Mouse (Mus musculus): Measurements from ENCODE around the gene Agap2. TPM values are rescaled to one million over a fixed set of nuclear protein-coding genes. Genes with fewer than 3 reads are reported as not detected.

Agap2 gene
- 0.92 TPM for polyA plus RNA-seq (2015; fragmentation: Illumina TruSeq; extraction: RNeasy Lipid Tissue Mini Kit (QIAGEN cat#74804); ENCODE audit: insufficient read depth, low read depth, low replicate concordance)

DNA sequence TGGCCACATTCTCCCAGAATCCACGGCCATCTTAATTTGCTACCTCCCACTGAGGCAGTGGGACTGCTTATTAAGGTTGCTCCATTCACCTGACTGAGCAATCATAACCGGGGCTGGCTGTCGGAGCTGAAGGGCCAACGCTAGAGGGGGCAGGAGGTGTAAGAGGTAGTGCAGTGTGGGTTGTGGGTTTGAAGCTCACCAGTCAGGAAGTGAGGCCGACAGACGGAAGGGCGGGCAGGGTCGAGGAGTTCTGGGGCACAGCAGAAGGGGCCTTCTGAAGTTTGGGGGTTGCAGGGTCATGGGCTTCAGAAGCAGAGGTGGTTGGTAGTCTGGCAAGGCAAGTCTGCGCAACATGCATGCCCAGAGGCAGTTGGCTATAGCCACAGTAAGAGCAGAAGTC lies at the start of gene Agap2:
Gene Agap2 (plus strand): TSS at position 205 of the 400 bp plus-strand sequence.

DNA sequence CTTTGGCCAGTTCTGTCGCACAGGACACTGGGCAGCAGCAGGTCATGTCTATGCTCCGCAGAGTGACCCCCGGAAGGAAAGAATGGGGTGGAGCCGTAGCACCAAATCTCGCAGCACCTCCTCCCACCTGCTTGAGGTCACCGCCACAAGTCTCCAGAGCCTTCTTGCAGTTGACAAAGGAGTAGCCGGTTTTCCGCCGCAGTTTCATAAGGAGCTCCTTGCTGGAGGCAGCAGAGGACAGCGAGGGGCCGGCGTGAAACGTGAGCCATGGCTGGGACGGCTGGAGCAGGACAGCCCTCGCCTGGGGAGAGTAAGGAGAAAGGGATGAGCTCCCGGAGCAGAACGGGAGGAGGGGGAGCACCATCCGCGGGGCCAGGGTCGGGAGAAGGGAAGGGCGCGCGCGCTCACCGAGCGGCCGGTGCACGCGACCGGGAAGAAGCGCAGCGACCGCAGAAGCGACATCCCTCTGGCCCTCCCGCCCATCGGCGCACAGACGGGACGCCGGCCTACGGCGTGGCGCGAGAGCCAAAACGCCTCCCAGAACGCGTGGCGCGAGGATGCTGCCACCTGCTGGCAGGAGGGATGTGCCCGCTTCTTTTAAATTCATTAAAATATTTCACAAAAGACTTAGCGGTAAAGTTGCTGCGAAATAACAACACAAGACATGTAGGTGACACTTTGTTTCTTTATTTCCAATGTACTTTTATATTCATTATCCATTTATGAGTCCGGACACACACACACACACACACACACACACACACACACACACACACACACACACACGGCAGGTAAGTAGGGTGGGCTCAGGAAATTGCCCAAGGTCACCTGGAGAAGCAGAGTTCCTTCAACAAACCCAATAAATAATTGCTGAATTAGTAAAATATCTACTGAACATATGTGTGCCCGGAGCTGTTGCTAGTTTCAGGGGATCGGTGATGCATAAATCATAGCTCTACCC lies 44.5 kb upstream of the Agap2 start, which contains the start of gene Tsfm:
Gene Tsfm (minus strand): TSS at position 505 of the 961 bp plus-strand sequence.

DNA sequence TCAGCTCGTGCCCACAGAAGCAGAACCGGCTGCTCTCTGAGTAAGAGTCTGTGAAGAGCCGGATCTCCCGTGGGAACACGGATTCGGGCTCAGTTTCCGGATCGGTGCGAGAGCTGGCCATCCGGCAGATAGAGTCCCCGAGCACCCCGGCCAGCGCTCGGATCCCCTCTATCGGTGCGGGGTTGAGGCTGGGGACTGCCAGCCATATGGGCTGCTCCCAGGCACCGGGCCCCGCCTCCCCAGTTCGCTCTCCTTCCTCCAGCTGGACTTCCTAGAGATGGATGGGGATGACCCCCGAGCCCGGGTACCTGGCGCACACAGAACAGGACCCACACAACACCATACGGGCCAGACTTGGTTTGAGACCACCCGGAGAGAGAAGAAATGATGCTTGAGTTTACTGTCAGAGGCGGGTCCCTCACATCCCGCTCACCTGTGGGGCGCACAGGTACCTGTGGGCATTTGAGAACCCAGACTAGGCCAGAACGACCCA lies 33.8 kb upstream of the Agap2 start, which contains the start of the genes Mettl1 and Eef1akmt3:
Gene Mettl1 (plus strand): TSS at position 141 of the 493 bp plus-strand sequence.
Gene Eef1akmt3 (minus strand): TSS at position 240 of the 493 bp plus-strand sequence.

DNA sequence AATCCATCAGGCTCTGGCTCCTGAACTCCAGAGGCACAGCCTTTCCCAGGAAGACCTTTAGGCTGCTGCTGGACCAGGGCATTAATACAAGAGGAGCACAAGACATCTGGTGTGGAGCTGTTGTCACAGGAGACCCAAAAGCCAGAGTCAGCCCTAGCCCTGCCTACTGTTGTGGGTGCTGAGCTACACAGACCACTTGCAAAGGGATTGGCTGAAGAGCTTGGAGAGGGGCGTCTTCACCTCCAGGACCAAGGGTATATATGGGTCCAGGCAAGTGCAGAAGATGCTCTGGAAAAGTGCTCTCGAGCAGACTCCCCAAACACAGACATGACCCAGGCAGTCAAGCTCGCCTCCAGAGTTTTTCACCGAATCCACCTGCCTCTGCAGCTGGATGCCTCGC lies 27.1 kb upstream of the Agap2 start, which contains the start of gene Cyp27b1:
Gene Cyp27b1 (plus strand): TSS at position 297 of the 400 bp plus-strand sequence.

DNA sequence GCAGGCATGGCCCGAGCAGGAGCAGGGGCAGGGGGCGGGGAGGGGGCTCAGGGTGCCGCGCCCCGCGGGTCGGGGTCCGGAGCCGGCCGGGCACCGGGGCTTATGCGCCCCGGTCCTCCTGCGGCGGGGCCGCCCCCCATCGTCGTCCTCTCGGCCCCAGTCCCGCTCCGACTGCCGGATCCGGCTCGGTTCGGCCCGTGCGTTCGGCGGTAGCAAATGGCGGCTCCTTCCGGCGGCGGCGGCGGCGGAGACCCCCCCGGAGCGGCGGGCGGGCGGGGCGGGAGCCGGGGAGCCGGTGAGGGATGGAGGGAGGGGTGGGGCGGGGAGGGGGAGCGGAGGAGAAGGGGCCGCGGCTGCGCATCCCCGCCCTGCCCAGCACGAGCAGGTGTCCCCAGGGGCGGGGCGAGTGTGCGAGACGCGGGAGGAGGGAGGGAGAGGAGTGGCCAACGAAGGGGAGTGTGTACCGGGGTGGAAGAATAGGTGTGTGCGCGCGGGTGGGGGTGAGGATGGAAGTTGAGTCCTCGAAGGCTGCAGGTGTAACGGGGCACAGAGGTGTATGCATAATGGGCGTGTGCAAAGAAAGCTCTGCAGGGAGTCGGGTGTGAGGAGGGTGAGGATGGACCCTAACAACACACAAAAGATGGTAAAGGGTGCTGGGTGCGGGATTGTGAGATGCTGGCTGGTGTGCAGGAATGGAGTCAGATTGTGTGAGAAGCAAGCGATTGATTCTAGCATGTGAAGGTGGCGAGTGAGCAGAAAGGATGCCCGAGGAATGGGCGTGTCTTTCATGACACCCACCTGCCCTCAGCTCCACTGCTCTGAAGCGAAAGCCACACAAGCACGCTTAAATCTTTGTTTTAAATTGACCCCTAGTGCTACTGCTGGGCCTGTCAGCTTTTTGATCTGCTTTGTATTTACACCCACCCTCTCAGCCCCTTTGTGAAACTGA lies 14.8 kb upstream of the Agap2 start, which contains the start of gene March9:
Gene March9 (minus strand): TSS at position 217 of the 949 bp plus-strand sequence.

DNA sequence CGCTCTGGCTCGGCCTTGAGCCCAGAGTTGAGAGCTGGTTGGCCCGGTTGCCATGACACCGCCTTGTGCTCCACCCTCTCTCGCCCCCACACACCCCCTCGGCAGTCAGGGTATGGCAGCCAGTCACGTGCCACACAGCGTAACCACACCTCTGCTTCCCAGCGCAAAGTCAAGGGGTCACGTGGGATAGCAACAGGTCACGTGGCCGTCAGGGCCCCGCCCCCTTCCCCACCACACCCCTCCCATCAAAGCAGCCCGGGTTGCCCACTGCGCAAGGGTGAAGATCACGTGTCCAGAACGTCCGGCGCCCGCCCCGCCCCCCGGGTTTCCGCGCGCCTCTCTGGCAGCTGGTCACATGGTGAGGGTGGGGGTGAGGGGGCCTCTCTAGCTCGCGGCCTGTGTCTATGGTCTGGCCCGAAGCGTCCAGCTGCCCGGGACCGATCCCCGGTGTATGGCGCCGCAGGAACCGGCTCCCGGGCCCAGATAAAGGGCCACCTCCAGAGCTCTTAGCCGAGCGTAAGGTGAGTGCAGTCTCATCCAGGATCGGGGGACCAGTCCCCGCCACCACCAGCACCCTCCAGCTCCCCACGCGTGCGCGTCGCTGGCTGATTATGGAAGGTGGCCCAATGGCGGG lies 11.7 kb upstream of the Agap2 start, which contains the start of gene Cdk4:
Gene Cdk4 (plus strand): TSS at position 296 of the 634 bp plus-strand sequence.

DNA sequence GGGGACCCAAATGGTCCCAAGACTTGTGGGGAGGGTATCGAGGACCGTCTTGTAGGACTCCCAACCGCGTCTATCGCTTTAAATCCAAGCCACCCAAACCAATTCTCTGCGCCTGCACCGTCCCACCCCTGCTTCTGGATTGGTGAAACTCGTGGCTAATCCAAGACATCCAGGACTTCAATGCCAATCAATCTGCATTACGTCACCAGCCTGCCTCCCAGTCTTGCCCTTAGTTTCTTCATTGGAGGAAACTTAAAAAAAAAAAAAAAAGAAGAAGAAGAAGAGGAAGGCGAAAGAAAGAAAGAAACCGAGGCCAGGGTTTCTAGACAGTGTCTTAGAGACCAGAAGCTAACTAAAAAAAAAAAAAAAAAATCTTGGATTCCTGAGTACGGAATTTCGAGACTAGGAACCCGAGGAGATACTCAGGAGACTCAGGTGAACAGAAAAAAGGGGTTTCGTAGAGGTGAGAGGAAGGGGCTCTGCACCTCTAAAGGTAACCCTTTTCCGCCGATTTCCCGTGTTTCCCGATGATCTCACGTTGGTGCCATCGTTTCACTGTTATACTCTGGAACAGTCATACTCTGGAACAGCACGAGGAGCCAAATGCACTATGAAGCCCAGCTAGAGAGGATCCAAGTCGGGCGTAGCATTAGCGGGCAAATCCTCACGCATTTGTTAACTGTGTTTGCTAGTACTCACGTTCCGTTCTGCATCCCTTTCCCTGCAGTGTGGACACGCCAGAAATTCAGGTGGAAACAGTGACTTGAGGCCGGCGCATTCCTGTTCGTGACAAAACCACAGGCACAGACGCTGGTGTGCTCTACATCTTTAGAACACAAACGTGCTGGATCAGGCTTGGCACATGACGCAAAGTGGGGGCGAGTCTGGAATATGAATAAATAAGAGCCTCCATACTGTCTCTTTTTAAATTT lies 4.6 kb upstream of the Agap2 start, which contains the start of gene Tspan31:
Gene Tspan31 (minus strand): TSS at position 75 of the 932 bp plus-strand sequence.

DNA sequence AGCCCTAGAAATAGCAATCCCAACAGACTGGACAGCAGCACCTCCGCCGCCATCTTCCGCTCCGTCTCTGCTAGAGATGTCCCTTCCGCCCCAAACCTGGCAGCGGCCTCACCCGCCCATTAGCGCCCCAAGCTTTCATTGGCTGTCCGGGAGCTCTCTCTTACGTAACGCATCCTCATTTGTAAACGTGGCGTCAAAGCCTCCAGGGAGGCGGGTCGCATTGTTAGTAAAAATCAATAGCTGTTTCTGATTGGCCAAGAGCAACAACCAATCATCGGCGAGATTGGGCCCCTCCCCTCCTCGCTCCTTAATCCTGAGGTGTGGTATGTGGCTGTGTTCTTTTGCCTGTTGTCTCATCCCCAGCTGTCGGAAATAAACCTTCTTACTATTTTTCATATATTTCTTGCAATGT lies 46.0 kb downstream of the Agap2 start, which contains the start of gene Os9:
Gene Os9 (minus strand): TSS at position 66 of the 412 bp plus-strand sequence.

Other genes with a start within 250 kb of the Agap2 start
- gene Atp23, start 173.9 kb upstream of the Agap2 start, polyA plus RNA-seq (2015; fragmentation: Illumina TruSeq; extraction: RNeasy Lipid Tissue Mini Kit (QIAGEN cat#74804); ENCODE audit: insufficient read depth, low read depth, low replicate concordance) = 1.00 TPM
- gene Ctdsp2, start 96.6 kb upstream of the Agap2 start, polyA plus RNA-seq (2015; fragmentation: Illumina TruSeq; extraction: RNeasy Lipid Tissue Mini Kit (QIAGEN cat#74804); ENCODE audit: insufficient read depth, low read depth, low replicate concordance) = 33.0 TPM
- 0.79 TPM for gene Avil, start 74.6 kb upstream of the Agap2 start, polyA plus RNA-seq (2015; fragmentation: Illumina TruSeq; extraction: RNeasy Lipid Tissue Mini Kit (QIAGEN cat#74804); ENCODE audit: insufficient read depth, low read depth, low replicate concordance)
- 16.1 TPM for gene Tsfm, start 44.4 kb upstream of the Agap2 start, polyA plus RNA-seq (2015; fragmentation: Illumina TruSeq; extraction: RNeasy Lipid Tissue Mini Kit (QIAGEN cat#74804); ENCODE audit: insufficient read depth, low read depth, low replicate concordance)
- 22.3 TPM for gene Mettl1, start 33.9 kb upstream of the Agap2 start, polyA plus RNA-seq (2015; fragmentation: Illumina TruSeq; extraction: RNeasy Lipid Tissue Mini Kit (QIAGEN cat#74804); ENCODE audit: insufficient read depth, low read depth, low replicate concordance)
- gene Eef1akmt3, start 33.8 kb upstream of the Agap2 start, polyA plus RNA-seq (2015; fragmentation: Illumina TruSeq; extraction: RNeasy Lipid Tissue Mini Kit (QIAGEN cat#74804); ENCODE audit: insufficient read depth, low read depth, low replicate concordance) = 3.7 TPM
- gene Cyp27b1, start 27.0 kb upstream of the Agap2 start, polyA plus RNA-seq (2015; fragmentation: Illumina TruSeq; extraction: RNeasy Lipid Tissue Mini Kit (QIAGEN cat#74804); ENCODE audit: insufficient read depth, low read depth, low replicate concordance) = 0.44 TPM
- 2.3 TPM for gene March9, start 15.1 kb upstream of the Agap2 start, polyA plus RNA-seq (2015; fragmentation: Illumina TruSeq; extraction: RNeasy Lipid Tissue Mini Kit (QIAGEN cat#74804); ENCODE audit: insufficient read depth, low read depth, low replicate concordance)
- 51.8 TPM for gene Cdk4, start 11.8 kb upstream of the Agap2 start, polyA plus RNA-seq (2015; fragmentation: Illumina TruSeq; extraction: RNeasy Lipid Tissue Mini Kit (QIAGEN cat#74804); ENCODE audit: insufficient read depth, low read depth, low replicate concordance)
- gene Tspan31, start 5.0 kb upstream of the Agap2 start, polyA plus RNA-seq (2015; fragmentation: Illumina TruSeq; extraction: RNeasy Lipid Tissue Mini Kit (QIAGEN cat#74804); ENCODE audit: insufficient read depth, low read depth, low replicate concordance) = 26.9 TPM
- 60.9 TPM for gene Os9, start 45.8 kb downstream of the Agap2 start, polyA plus RNA-seq (2015; fragmentation: Illumina TruSeq; extraction: RNeasy Lipid Tissue Mini Kit (QIAGEN cat#74804); ENCODE audit: insufficient read depth, low read depth, low replicate concordance)
- gene B4galnt1, start 89.9 kb downstream of the Agap2 start, polyA plus RNA-seq (2015; fragmentation: Illumina TruSeq; extraction: RNeasy Lipid Tissue Mini Kit (QIAGEN cat#74804); ENCODE audit: insufficient read depth, low read depth, low replicate concordance) = 30.8 TPM
- gene Slc26a10, start 105.4 kb downstream of the Agap2 start, polyA plus RNA-seq (2015; fragmentation: Illumina TruSeq; extraction: RNeasy Lipid Tissue Mini Kit (QIAGEN cat#74804); ENCODE audit: insufficient read depth, low read depth, low replicate concordance) = 3.4 TPM
- gene Arhgef25, start 114.8 kb downstream of the Agap2 start, polyA plus RNA-seq (2015; fragmentation: Illumina TruSeq; extraction: RNeasy Lipid Tissue Mini Kit (QIAGEN cat#74804); ENCODE audit: insufficient read depth, low read depth, low replicate concordance) = 10.8 TPM
- 29.3 TPM for gene Dtx3, start 120.4 kb downstream of the Agap2 start, polyA plus RNA-seq (2015; fragmentation: Illumina TruSeq; extraction: RNeasy Lipid Tissue Mini Kit (QIAGEN cat#74804); ENCODE audit: insufficient read depth, low read depth, low replicate concordance)
- gene Pip4k2c, start 136.3 kb downstream of the Agap2 start, polyA plus RNA-seq (2015; fragmentation: Illumina TruSeq; extraction: RNeasy Lipid Tissue Mini Kit (QIAGEN cat#74804); ENCODE audit: insufficient read depth, low read depth, low replicate concordance) = 8.2 TPM
- 1.00 TPM for gene Kif5a, start 188.1 kb downstream of the Agap2 start, polyA plus RNA-seq (2015; fragmentation: Illumina TruSeq; extraction: RNeasy Lipid Tissue Mini Kit (QIAGEN cat#74804); ENCODE audit: insufficient read depth, low read depth, low replicate concordance)
- 36.2 TPM for gene Dctn2, start 191.1 kb downstream of the Agap2 start, polyA plus RNA-seq (2015; fragmentation: Illumina TruSeq; extraction: RNeasy Lipid Tissue Mini Kit (QIAGEN cat#74804); ENCODE audit: insufficient read depth, low read depth, low replicate concordance)
- gene Mbd6, start 213.7 kb downstream of the Agap2 start, polyA plus RNA-seq (2015; fragmentation: Illumina TruSeq; extraction: RNeasy Lipid Tissue Mini Kit (QIAGEN cat#74804); ENCODE audit: insufficient read depth, low read depth, low replicate concordance) = 27.9 TPM
- 53.0 TPM for gene Mars, start 236.5 kb downstream of the Agap2 start, polyA plus RNA-seq (2015; fragmentation: Illumina TruSeq; extraction: RNeasy Lipid Tissue Mini Kit (QIAGEN cat#74804); ENCODE audit: insufficient read depth, low read depth, low replicate concordance)
- gene Arhgap9, start 246.7 kb downstream of the Agap2 start, polyA plus RNA-seq (2015; fragmentation: Illumina TruSeq; extraction: RNeasy Lipid Tissue Mini Kit (QIAGEN cat#74804); ENCODE audit: insufficient read depth, low read depth, low replicate concordance) = 3.8 TPM

Measured in pancreas, adult 10 weeks (tissue).